Mouse (Mus musculus): ENCODE measurements around the gene Irgm1.

GRCm38 (mm10) chr11:48836990-48837309 is 34.5 kb downstream of the Irgm1 start:
- TF ChIP-seq MAX (IDR thresholded peaks at IDR 0.05) (no peak), CTCF (IDR thresholded peaks at IDR 0.05; ENCODE audit: control insufficient read depth, insufficient read depth, insufficient read length) (no peak), USF1 (IDR thresholded peaks at IDR 0.05; ENCODE audit: low read depth) (no peak), CEBPB (IDR thresholded peaks at IDR 0.05; ENCODE audit: low read depth) (no peak), MYOG (IDR thresholded peaks at IDR 0.05; ENCODE audit: control insufficient read depth, extremely low read depth, insufficient read length) (no peak), MYOD1 (IDR thresholded peaks at IDR 0.05; ENCODE audit: control insufficient read depth, insufficient read length, low read depth) (no peak)

Measured in C2C12 (cell line).